Mouse (Mus musculus) midbrain, postnatal 0 days (tissue): ENCODE measurements around the gene Nelfa. TPM values are rescaled to one million over a fixed set of nuclear protein-coding genes. Genes with fewer than 3 reads are reported as not detected.
"Not testable (repeated sequence)": the region's sequence is repeated elsewhere in the genome, so short reads cannot be mapped to it uniquely, and the experiment has no call there.

ENCODE experiments used
- ATAC-seq: fragments of 200-750 bp; cut with Nextera tagmentation; 2 replicates; pipeline ENCODE4 v1.8.0; 2017; ENCODE audit warnings: moderate number of reproducible peaks, mild to moderate bottlenecking, moderate TSS enrichment, moderate library complexity; ENCODE audit not compliant: low FRiP score
- DNase-seq: peaks from one replicate; pipeline ENCODE4 v3.0.0-alpha.2; 2015; ENCODE audit warnings: low spot score
- H3K27ac ChIP-seq: fragments of 300-500 bp; sonication (generic); 2 replicates; pipeline ENCODE4 v1.5.1; 2014; ENCODE audit warnings: low read depth, mild to moderate bottlenecking, low read length, mixed read lengths
- H3K27me3 ChIP-seq: fragments of 300-500 bp; sonication (generic); 2 replicates; pipeline ENCODE4 v1.6.1; 2014; ENCODE audit warnings: low read length, control low read depth, mixed read lengths; ENCODE audit not compliant: insufficient read depth
- H3K36me3 ChIP-seq: fragments of 300-500 bp; sonication (generic); 2 replicates; pipeline ENCODE4 v1.6.1; 2014; ENCODE audit warnings: low read length, control low read depth, mixed read lengths; ENCODE audit not compliant: insufficient read depth
- H3K4me1 ChIP-seq: fragments of 300-500 bp; sonication (generic); 2 replicates; pipeline ENCODE4 v1.6.1; 2014; ENCODE audit warnings: mild to moderate bottlenecking, control low read depth, antibody characterized with exemption, low read length, mixed read lengths; ENCODE audit not compliant: insufficient read depth
- H3K4me2 ChIP-seq: fragments of 300-500 bp; sonication (generic); 2 replicates; pipeline ENCODE4 v1.6.1; 2014; ENCODE audit warnings: low read depth, mild to moderate bottlenecking, low read length, mixed read lengths; ENCODE audit not compliant: poor library complexity, severe bottlenecking
- H3K4me3 ChIP-seq: fragments of 300-500 bp; sonication (generic); 2 replicates; pipeline ENCODE4 v1.5.1; 2014; ENCODE audit warnings: low read depth, mild to moderate bottlenecking, low read length, moderate library complexity
- H3K9ac ChIP-seq: fragments of 300-500 bp; sonication (generic); replicated peaks from 2 replicates; pipeline ENCODE4 v1.6.1; 2014; ENCODE audit warnings: mild to moderate bottlenecking, low read length, moderate library complexity, mixed read lengths; ENCODE audit not compliant: poor library complexity, severe bottlenecking
- H3K9me3 ChIP-seq: fragments of 300-500 bp; sonication (generic); 2 replicates; pipeline ENCODE4 v1.6.1; 2016; ENCODE audit warnings: low read length, control low read depth
- CTCF ChIP-seq: IDR thresholded peaks from 2 replicates; pipeline ENCODE4 v1.5.1; 2016; ENCODE audit warnings: antibody characterized with exemption, mild to moderate bottlenecking
- WGBS: fragments of 180-500 bp; shearing (Covaris S2); extraction: QIAGEN DNeasy Blood & Tissue Kit; methylation state at CpG from one replicate; pipeline ENCODE4 v1.1.7; 2014; 5-methylcytosine and 5-hydroxymethylcytosine counted together
- polyA plus RNA-seq: library from polyadenylated mRNA; unstranded; fragments of >200 nt; fragmentation: Nextera tagmentation; extraction: Ambion mirVana; gene quantifications from 2 replicates; pipeline ENCODE4 v1.2.1, GENCODE M21; 2015
- total RNA-seq: library from RNA; depleted of rRNA; stranded (reverse); fragments of >200 nt; gene quantifications from 2 replicates; pipeline ENCODE4 v1.2.3, GENCODE M21; 2014

Nelfa gene
- total and polyA plus RNA-seq, 2 experiments from 2014 or later = 26.1 to 32.5 TPM

DNA sequence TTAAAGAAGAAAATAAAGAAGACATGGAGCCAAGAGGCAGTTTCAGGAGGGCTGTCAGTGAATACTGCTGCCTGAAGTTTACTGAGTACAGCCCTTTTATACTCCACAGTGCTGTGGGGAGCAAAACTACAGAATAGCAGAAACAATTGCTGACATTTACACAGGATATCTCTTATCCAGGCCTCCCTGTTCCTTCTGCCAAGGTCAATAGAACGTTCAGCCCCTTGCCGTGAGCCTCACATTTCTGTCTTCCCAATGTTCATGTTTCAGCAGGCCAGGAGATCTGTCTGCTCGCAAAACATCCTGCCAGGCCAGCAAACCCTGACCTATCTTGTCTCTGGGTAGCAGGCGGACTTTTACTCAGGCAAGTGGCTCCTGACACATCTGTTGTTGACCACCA is 23.2 kb upstream of the Nelfa start:
- H3K9ac ChIP-seq = no peak overlapping the region
- no peak for TF ChIP-seq CTCF
- WGBS = 80% methylated on average over 4 of the region's 4 CpGs
- DNase-seq (no peak), ATAC-seq (no peak)
- no peak overlapping the region for H3K27ac ChIP-seq
- no peaks in the 10 kb centered on the region for H3K27me3 ChIP-seq
- H3K36me3 ChIP-seq = no peaks in the 10 kb centered on the region
- H3K9me3 ChIP-seq = no peaks in the 10 kb centered on the region
- no peak overlapping the region for H3K4me3 ChIP-seq
- H3K4me1 ChIP-seq = no peaks in the 10 kb centered on the region
- H3K4me2 ChIP-seq = no peak overlapping the region

DNA sequence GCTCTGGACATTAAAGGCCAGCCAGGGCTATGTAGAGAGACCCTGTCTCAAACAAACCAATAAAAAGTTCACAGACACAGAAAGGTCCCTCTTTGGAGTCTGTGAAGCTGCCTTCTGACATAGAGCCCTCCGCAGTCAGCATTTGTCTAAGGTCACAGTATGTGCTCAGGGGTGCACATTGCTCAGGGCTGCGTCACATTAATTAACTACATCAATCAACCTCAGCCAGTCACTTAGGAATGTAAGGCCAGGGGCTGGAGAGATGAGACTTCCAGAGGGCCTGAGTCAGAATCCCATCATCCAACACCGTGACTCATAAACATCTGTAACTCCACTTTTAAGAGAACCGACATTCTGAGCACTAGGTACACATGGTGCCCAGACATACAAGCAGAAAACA is 19.7 kb upstream of the Nelfa start:
- H3K4me1 ChIP-seq = no peaks in the 10 kb centered on the region
- DNase-seq (no peak), ATAC-seq (no peak)

DNA sequence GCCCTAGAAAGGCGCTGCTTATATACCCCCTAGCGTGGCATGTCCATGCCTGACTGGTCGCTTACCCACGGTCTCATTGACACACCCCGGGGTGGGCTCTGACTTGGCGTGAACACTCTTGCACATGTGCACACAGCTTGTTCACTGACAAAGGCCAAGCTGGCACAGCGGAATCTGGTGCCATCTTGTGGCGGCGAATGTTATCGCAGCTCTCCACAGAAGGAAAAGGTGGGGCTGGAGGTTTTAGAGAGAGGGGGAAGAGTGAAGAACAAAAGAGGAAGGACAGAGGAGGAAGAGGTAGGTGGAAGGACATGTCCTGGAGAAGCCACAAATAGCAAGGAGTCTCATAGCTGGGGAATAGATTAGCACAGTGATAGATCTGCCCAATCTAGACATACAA is 18.1 kb upstream of the Nelfa start:
- 20% methylated on average over 10 of the region's 10 CpGs for WGBS
- no peaks in the 10 kb centered on the region for H3K27me3 ChIP-seq

More for the DNA sequence above, 19.7 kb upstream of the Nelfa start:
- Histone ChIP-seq H3K9ac (no peak overlapping the region), H3K36me3 (no peaks in the 10 kb centered on the region), H3K4me3 (no peak overlapping the region), H3K4me2 (no peak overlapping the region), H3K27me3 (no peaks in the 10 kb centered on the region), H3K27ac (no peak overlapping the region), H3K9me3 (no peaks in the 10 kb centered on the region)
- TF ChIP-seq CTCF = no peak
- 93% methylated on average over 4 of the region's 4 CpGs for WGBS

GRCm38 (mm10) chr5:33953471-33954185 is 17.4 kb upstream of the Nelfa start:
- no peak for TF ChIP-seq CTCF
- Histone ChIP-seq H3K9ac (no peak overlapping the region), H3K9me3 (no peaks in the 10 kb centered on the region), H3K36me3 (no peaks in the 10 kb centered on the region), H3K4me2 (peak overlapping the region; percentile 28; the same call in 1 of the 2 replicates), H3K27me3 (no peaks in the 10 kb centered on the region), H3K4me3 (peak overlapping the region; percentile 24), H3K4me1 (no peaks in the 10 kb centered on the region), H3K27ac (no peak overlapping the region)
- 74% methylated on average over 17 of the region's 17 CpGs for WGBS
- DNase-seq (no peak), ATAC-seq (peak; percentile 47; the same call in 1 of the 2 replicates)

More for the DNA sequence above, 18.1 kb upstream of the Nelfa start:
- DNase-seq (peak; percentile 81), ATAC-seq (peak; percentile 93)
- Histone ChIP-seq H3K4me2 (peak overlapping the region; percentile 28; the same call in 1 of the 2 replicates), H3K9me3 (no peaks in the 10 kb centered on the region), H3K36me3 (no peaks in the 10 kb centered on the region), H3K4me1 (no peaks in the 10 kb centered on the region), H3K27ac (no peak overlapping the region), H3K4me3 (peak overlapping the region; percentile 24), H3K9ac (no peak overlapping the region)
- TF ChIP-seq CTCF = peak; percentile 96

- no peak overlapping the region for H3K4me3 ChIP-seq
- no peak overlapping the region for H3K9ac ChIP-seq
- no peak for TF ChIP-seq CTCF
- H3K4me1 ChIP-seq = no peaks in the 10 kb centered on the region
- H3K4me2 ChIP-seq = no peak overlapping the region
- ATAC-seq = no peak
- H3K27me3 ChIP-seq = no peaks in the 10 kb centered on the region
- H3K9me3 ChIP-seq = peaks cover 4% of the 10 kb centered on the region; the same call in 1 of the 2 replicates
- no peak overlapping the region for H3K27ac ChIP-seq
- H3K36me3 ChIP-seq = no peaks in the 10 kb centered on the region
- 48% methylated on average over 4 of the region's 4 CpGs for WGBS
- peak; percentile 27 for DNase-seq
Observed at GRCm38 (mm10) chr5:33948314-33948713, 12.1 kb upstream of the Nelfa start.

GRCm38 (mm10) chr5:33947035-33947434 is 10.8 kb upstream of the Nelfa start:
- H3K4me2 ChIP-seq, H3K4me1 ChIP-seq, H3K27me3 ChIP-seq, H3K9ac ChIP-seq, H3K9me3 ChIP-seq, H3K4me3 ChIP-seq, DNase-seq, H3K36me3 ChIP-seq, H3K27ac ChIP-seq, ATAC-seq: not testable (repeated sequence)
- 93% methylated on average over 16 of the region's 16 CpGs for WGBS
- TF ChIP-seq CTCF = peak; percentile 40
